Mouse (Mus musculus) hindbrain, embryonic 11.5 days (tissue): ENCODE measurements around the gene Grin2a. TPM values are rescaled to one million over a fixed set of nuclear protein-coding genes. Genes with fewer than 3 reads are reported as not detected.

Source experiments
- ATAC-seq: fragments of 200-750 bp; cut with Nextera tagmentation; 2 replicates; pipeline ENCODE4 v1.8.0; 2017; ENCODE audit warnings: mild to moderate bottlenecking, moderate TSS enrichment, moderate library complexity; ENCODE audit not compliant: low FRiP score
- DNase-seq: peaks from one replicate; pipeline ENCODE4 v3.0.0-alpha.2; 2015; ENCODE audit warnings: low spot score
- H3K27ac ChIP-seq: fragments of 300-500 bp; sonication (generic); 2 replicates; pipeline ENCODE4 v1.5.1; 2014; ENCODE audit warnings: mild to moderate bottlenecking, low read depth, low read length
- H3K27me3 ChIP-seq: fragments of 300-500 bp; sonication (generic); 2 replicates; pipeline ENCODE4 v1.6.1; 2014; ENCODE audit warnings: mild to moderate bottlenecking, low read length, moderate library complexity, mixed read lengths; ENCODE audit not compliant: control insufficient read depth, insufficient read depth
- H3K36me3 ChIP-seq: fragments of 300-500 bp; sonication (generic); 2 replicates; pipeline ENCODE4 v1.6.1; 2014; ENCODE audit warnings: mild to moderate bottlenecking, low read length, moderate library complexity, mixed read lengths; ENCODE audit not compliant: control insufficient read depth, insufficient read depth
- H3K4me1 ChIP-seq: fragments of 300-500 bp; sonication (generic); replicated peaks from 2 replicates; pipeline ENCODE4 v1.6.1; 2014; ENCODE audit warnings: low read length, mixed read lengths; ENCODE audit not compliant: control insufficient read depth, insufficient read depth
- H3K4me2 ChIP-seq: fragments of 300-500 bp; sonication (generic); replicated peaks from 2 replicates; pipeline ENCODE4 v1.6.1; 2014; ENCODE audit warnings: mild to moderate bottlenecking, low read depth, low read length
- H3K4me3 ChIP-seq: fragments of 300-500 bp; sonication (generic); 2 replicates; pipeline ENCODE4 v1.5.1; 2014; ENCODE audit warnings: low read depth, low read length
- H3K9ac ChIP-seq: fragments of 300-500 bp; sonication (generic); 2 replicates; pipeline ENCODE4 v1.6.1; 2014; ENCODE audit warnings: low read depth, low read length
- H3K9me3 ChIP-seq: fragments of 300-500 bp; sonication (generic); 2 replicates; pipeline ENCODE4 v1.6.1; 2016; ENCODE audit warnings: low read length; ENCODE audit not compliant: control insufficient read depth
- WGBS: fragments of 180-500 bp; shearing (Covaris S2); extraction: QIAGEN DNeasy Blood & Tissue Kit; methylation state at CpG from one replicate; pipeline ENCODE4 v1.1.7; 2014; 5-methylcytosine and 5-hydroxymethylcytosine counted together
- polyA plus RNA-seq: library from polyadenylated mRNA; unstranded; fragments of >200 nt; fragmentation: Nextera tagmentation; extraction: Ambion mirVana; gene quantifications from 2 replicates; pipeline ENCODE4 v1.2.1, GENCODE M21; 2014

Gene Grin2a
- polyA plus RNA-seq, 1 experiment from 2014 or later, result 1.5 TPM

DNA sequence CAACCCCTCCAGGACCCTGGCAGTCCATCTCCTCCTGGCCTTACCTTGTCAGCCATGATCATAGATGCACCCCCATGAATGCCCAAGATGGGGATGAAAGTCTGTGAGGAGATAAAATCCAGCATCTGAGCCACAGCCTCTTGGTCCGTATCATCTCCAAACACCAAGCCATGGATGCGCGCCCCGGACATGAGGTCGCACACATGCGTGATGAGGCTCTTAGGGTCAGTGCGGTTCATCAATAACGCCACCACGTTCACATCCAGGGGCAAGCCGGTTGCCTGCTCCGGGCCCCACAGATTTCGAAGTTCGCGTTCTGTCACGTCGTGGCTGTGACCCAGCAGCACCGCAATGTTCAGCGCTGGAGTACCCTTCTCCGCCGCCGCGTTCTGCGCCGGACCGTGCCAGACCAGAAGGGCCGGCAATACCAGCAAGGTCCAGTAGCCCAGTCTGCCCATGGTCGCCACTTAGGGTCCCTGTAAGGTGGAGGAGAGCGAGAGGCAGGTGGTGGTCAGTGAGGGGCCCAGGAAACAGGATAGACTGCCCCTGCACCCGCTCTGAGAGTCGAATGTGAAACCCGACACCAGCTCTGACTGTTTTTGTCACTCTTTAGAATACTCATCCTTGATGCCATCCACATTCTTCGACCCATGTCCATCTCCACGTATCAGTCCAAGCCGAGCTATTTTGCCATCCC lies 3.1 kb downstream of the Grin2a start:
- Histone ChIP-seq H3K9me3 (no peaks in the 10 kb centered on the region), H3K9ac (no peak overlapping the region), H3K27me3 (peaks cover 47% of the 10 kb centered on the region), H3K4me1 (peaks cover 10% of the 10 kb centered on the region), H3K36me3 (no peaks in the 10 kb centered on the region), H3K4me3 (peak overlapping the region; percentile 46; the same call in 1 of the 2 replicates), H3K4me2 (peak overlapping the region; percentile 94), H3K27ac (no peak overlapping the region)
- ATAC-seq (no peak), DNase-seq (no peak)
- 19% methylated on average over 34 of the region's 34 CpGs for WGBS

GRCm38 (mm10) chr16:9985041-9985440 lies 10.3 kb downstream of the Grin2a start:
- H3K4me1 ChIP-seq, result no peaks in the 10 kb centered on the region
- no peak overlapping the region for H3K4me3 ChIP-seq
- no peak overlapping the region for H3K27ac ChIP-seq
- DNase-seq (no peak), ATAC-seq (no peak)
- no peak overlapping the region for H3K4me2 ChIP-seq
- no peaks in the 10 kb centered on the region for H3K9me3 ChIP-seq
- no peaks in the 10 kb centered on the region for H3K36me3 ChIP-seq
- no peaks in the 10 kb centered on the region for H3K27me3 ChIP-seq
- 64% methylated on average over 3 of the region's 3 CpGs for WGBS
- no peak overlapping the region for H3K9ac ChIP-seq

DNA sequence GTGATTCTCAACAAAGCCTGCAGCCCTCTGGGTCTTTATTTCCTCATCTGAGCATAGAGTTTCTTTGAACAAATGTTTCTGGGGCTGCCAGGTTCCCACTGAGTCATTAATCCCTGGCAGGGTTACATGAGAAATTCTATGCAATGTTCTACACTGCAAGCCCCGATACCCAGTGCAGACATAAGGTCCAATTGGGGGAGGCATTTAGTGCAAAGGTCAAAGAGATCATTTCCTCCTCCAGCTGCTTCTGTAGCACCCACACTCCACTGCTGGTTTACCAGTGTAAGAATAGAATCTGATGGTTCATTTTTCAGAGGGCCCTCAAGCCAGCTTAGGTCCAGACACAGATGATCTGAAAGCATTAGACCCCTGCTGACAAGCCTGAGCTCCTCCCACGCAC lies 14.7 kb downstream of the Grin2a start:
- no peak for DNase-seq
- Histone ChIP-seq H3K4me2 (no peak overlapping the region), H3K27ac (no peak overlapping the region), H3K9me3 (no peaks in the 10 kb centered on the region), H3K4me1 (no peaks in the 10 kb centered on the region), H3K36me3 (no peaks in the 10 kb centered on the region), H3K27me3 (no peaks in the 10 kb centered on the region), H3K4me3 (no peak overlapping the region), H3K9ac (no peak overlapping the region)
- WGBS, result 65% methylated on average over 2 of the region's 2 CpGs
- ATAC-seq, result no peak

- no peak overlapping the region for H3K4me3 ChIP-seq
- H3K4me1 ChIP-seq, result no peaks in the 10 kb centered on the region
- DNase-seq (no peak), ATAC-seq (no peak)
- no peaks in the 10 kb centered on the region for H3K9me3 ChIP-seq
- no peak overlapping the region for H3K27ac ChIP-seq
- no peaks in the 10 kb centered on the region for H3K36me3 ChIP-seq
- 90% methylated on average over 2 of the region's 2 CpGs for WGBS
- no peak overlapping the region for H3K9ac ChIP-seq
- H3K27me3 ChIP-seq, result no peaks in the 10 kb centered on the region
- H3K4me2 ChIP-seq, result no peak overlapping the region
Observed at GRCm38 (mm10) chr16:9978173-9978572, 17.2 kb downstream of the Grin2a start.

- Histone ChIP-seq H3K27me3 (no peaks in the 10 kb centered on the region), H3K9ac (no peak overlapping the region), H3K9me3 (no peaks in the 10 kb centered on the region), H3K4me3 (no peak overlapping the region), H3K4me1 (no peaks in the 10 kb centered on the region), H3K36me3 (no peaks in the 10 kb centered on the region), H3K27ac (no peak overlapping the region), H3K4me2 (no peak overlapping the region)
- ATAC-seq (no peak), DNase-seq (no peak)
- 91% methylated on average over 3 of the region's 3 CpGs for WGBS
Observed at GRCm38 (mm10) chr16:9972705-9973104, 22.7 kb downstream of the Grin2a start.

- ATAC-seq, result no peak
- no peaks in the 10 kb centered on the region for H3K4me1 ChIP-seq
- no peak overlapping the region for H3K9ac ChIP-seq
- no peaks in the 10 kb centered on the region for H3K36me3 ChIP-seq
- no peak overlapping the region for H3K4me2 ChIP-seq
- DNase-seq, result no peak
- no peak overlapping the region for H3K4me3 ChIP-seq
- H3K27ac ChIP-seq, result no peak overlapping the region
- no peaks in the 10 kb centered on the region for H3K27me3 ChIP-seq
- 87% methylated on average over 6 of the region's 6 CpGs for whole genome bisulfite sequencing
- no peaks in the 10 kb centered on the region for H3K9me3 ChIP-seq
Observed at GRCm38 (mm10) chr16:9964469-9964868, 30.9 kb downstream of the Grin2a start.

- DNase-seq (no peak), ATAC-seq (no peak)
- Histone ChIP-seq H3K9ac (no peak overlapping the region), H3K9me3 (no peaks in the 10 kb centered on the region), H3K4me1 (no peaks in the 10 kb centered on the region), H3K4me2 (no peak overlapping the region), H3K27me3 (no peaks in the 10 kb centered on the region), H3K4me3 (no peak overlapping the region), H3K27ac (no peak overlapping the region), H3K36me3 (no peaks in the 10 kb centered on the region)
- WGBS, result 68% methylated on average over 1 of the region's 1 CpGs
Observed at GRCm38 (mm10) chr16:9962482-9962881, 32.9 kb downstream of the Grin2a start.

GRCm38 (mm10) chr16:9959340-9959739 lies 36.0 kb downstream of the Grin2a start:
- H3K4me2 ChIP-seq, result no peak overlapping the region
- H3K4me1 ChIP-seq, result no peaks in the 10 kb centered on the region
- H3K36me3 ChIP-seq, result no peaks in the 10 kb centered on the region
- ATAC-seq (no peak), DNase-seq (no peak)
- no peaks in the 10 kb centered on the region for H3K9me3 ChIP-seq
- no peaks in the 10 kb centered on the region for H3K27me3 ChIP-seq
- no peak overlapping the region for H3K27ac ChIP-seq
- WGBS, result 74% methylated on average over 1 of the region's 1 CpGs
- no peak overlapping the region for H3K4me3 ChIP-seq
- H3K9ac ChIP-seq, result no peak overlapping the region

DNA sequence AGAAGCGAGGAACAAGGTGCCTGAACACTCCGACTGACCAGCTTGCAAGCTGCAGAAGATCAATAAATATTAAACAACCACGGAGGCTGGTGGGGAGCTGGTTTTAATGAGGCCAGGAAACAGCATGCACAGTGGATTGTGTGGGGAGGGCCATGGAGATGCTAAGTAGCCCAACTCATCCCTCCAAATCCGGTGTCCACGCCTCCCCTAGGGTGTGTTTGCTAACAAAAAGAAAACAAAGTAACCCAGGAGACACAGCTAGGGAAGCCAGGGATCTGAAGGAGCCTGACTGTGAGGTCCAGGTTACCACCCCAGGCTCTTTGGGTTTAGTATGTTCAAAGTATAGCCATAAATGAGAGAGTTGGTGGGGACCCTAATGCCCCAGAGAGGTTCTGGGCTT lies 41.1 kb downstream of the Grin2a start:
- no peak for ATAC-seq
- no peak for DNase-seq
- H3K4me3 ChIP-seq, result no peak overlapping the region
- H3K4me2 ChIP-seq, result no peak overlapping the region
- H3K36me3 ChIP-seq, result no peaks in the 10 kb centered on the region
- H3K9ac ChIP-seq, result no peak overlapping the region
- H3K27me3 ChIP-seq, result no peaks in the 10 kb centered on the region
- no peaks in the 10 kb centered on the region for H3K9me3 ChIP-seq
- 30% methylated on average over 5 of the region's 5 CpGs for WGBS
- no peaks in the 10 kb centered on the region for H3K4me1 ChIP-seq
- H3K27ac ChIP-seq, result no peak overlapping the region
